Mouse (Mus musculus) adrenal gland, postnatal 0 days (tissue): ENCODE results near the gene Tmem150b. TPM values are rescaled to one million over a fixed set of nuclear protein-coding genes. Genes with fewer than 3 reads are reported as not detected.

Experiments used
- polyA plus RNA-seq: library from polyadenylated mRNA; unstranded; fragments of >200 nt; fragmentation: Nextera tagmentation; extraction: Ambion mirVana; gene quantifications from 2 replicates; pipeline ENCODE4 v1.2.1, GENCODE M21; 2015

Tmem150b gene
- 0.10 and 0.24 TPM in 2 replicates for polyA plus RNA-seq

GRCm38 (mm10) chr7:4725169-4725568, at the start of gene Tmem150b:
TSS of gene Tmem150b (minus strand) at chr7:4725249.

GRCm38 (mm10) chr7:4771202-4771601, 46.2 kb upstream of the Tmem150b start, which contains the start of gene Fam71e2:
TSS of gene Fam71e2 (minus strand) at chr7:4771302.

GRCm38 (mm10) chr7:4752821-4753570, 27.9 kb upstream of the Tmem150b start, which contains the start of gene Cox6b2:
TSS of gene Cox6b2 (minus strand) at chr7:4753094.

GRCm38 (mm10) chr7:4739544-4740275, 14.7 kb upstream of the Tmem150b start, which contains the start of gene Kmt5c:
TSS of gene Kmt5c (plus strand) at chr7:4740115.

GRCm38 (mm10) chr7:4690387-4690786, 34.7 kb downstream of the Tmem150b start, which contains the start of gene Brsk1:
TSS of gene Brsk1 (plus strand) at chr7:4690604.

GRCm38 (mm10) chr7:4684632-4685417, 40.2 kb downstream of the Tmem150b start, which contains the start of gene Hspbp1:
TSS of gene Hspbp1 (minus strand) at chr7:4685068.

GRCm38 (mm10) chr7:4658912-4659551, 66.0 kb downstream of the Tmem150b start, which contains the start of gene Ppp6r1:
TSS of gene Ppp6r1 (minus strand) at chr7:4659019.

Other genes with a start within 250 kb of the Tmem150b start
- gene Ppp1r12c, start 223.6 kb downstream of the Tmem150b start, polyA plus RNA-seq = 26.2 and 35.8 TPM in 2 replicates
- 9.3 and 14.3 TPM in 2 replicates for gene Tnnt1, start 208.9 kb downstream of the Tmem150b start, polyA plus RNA-seq
- 2.3 and 6.7 TPM in 2 replicates for gene Tnni3, start 201.0 kb downstream of the Tmem150b start, polyA plus RNA-seq
- 0.79 and 0.95 TPM in 2 replicates for gene Dnaaf3, start 192.8 kb downstream of the Tmem150b start, polyA plus RNA-seq
- gene Syt5, start 177.7 kb downstream of the Tmem150b start, polyA plus RNA-seq = 18.2 and 32.3 TPM in 2 replicates
- 0.03 TPM in 1 of 2 replicates, not detected in the other for gene Ptprh, start 121.2 kb downstream of the Tmem150b start, polyA plus RNA-seq
- 1.1 and 1.4 TPM in 2 replicates for gene Tmem86b, start 93.8 kb downstream of the Tmem150b start, polyA plus RNA-seq
- gene Ppp6r1, start 66.2 kb downstream of the Tmem150b start, polyA plus RNA-seq = 6.7 and 6.9 TPM in 2 replicates
- 70.6 and 80.3 TPM in 2 replicates for gene Hspbp1, start 40.2 kb downstream of the Tmem150b start, polyA plus RNA-seq
- gene Brsk1, start 34.6 kb downstream of the Tmem150b start, polyA plus RNA-seq = 0.59 and 1.2 TPM in 2 replicates
- 22.8 and 37.7 TPM in 2 replicates for gene Kmt5c, start 14.9 kb upstream of the Tmem150b start, polyA plus RNA-seq
- gene Cox6b2, start 27.8 kb upstream of the Tmem150b start, polyA plus RNA-seq = 53.7 and 57.2 TPM in 2 replicates
- gene Fam71e2, start 46.1 kb upstream of the Tmem150b start, polyA plus RNA-seq = not detected in 2 replicates
- 0.33 and 0.82 TPM in 2 replicates for gene Il11, start 57.6 kb upstream of the Tmem150b start, polyA plus RNA-seq
- 0.38 TPM in 1 of 2 replicates, not detected in the other for gene Tmem190, start 57.7 kb upstream of the Tmem150b start, polyA plus RNA-seq
- 12.5 and 21.8 TPM in 2 replicates for gene Tmem238, start 64.4 kb upstream of the Tmem150b start, polyA plus RNA-seq
- 286 and 311 TPM in 2 replicates for gene Rpl28, start 67.6 kb upstream of the Tmem150b start, polyA plus RNA-seq
- gene Ube2s, start 87.3 kb upstream of the Tmem150b start, polyA plus RNA-seq = 144 and 154 TPM in 2 replicates
- 0.61 and 1.1 TPM in 2 replicates for gene Shisa7, start 119.4 kb upstream of the Tmem150b start, polyA plus RNA-seq
- 38.4 and 57.5 TPM in 2 replicates for gene Isoc2b, start 145.0 kb upstream of the Tmem150b start, polyA plus RNA-seq
- gene Isoc2a, start 151.9 kb upstream of the Tmem150b start, polyA plus RNA-seq = 0.95 and 1.2 TPM in 2 replicates
- 0.09 and 0.10 TPM in 2 replicates for gene Gm36210, start 181.3 kb upstream of the Tmem150b start, polyA plus RNA-seq
- gene Zfp628, start 190.0 kb upstream of the Tmem150b start, polyA plus RNA-seq = 3.5 and 4.1 TPM in 2 replicates
- 6.9 and 7.6 TPM in 2 replicates for gene Nat14, start 196.8 kb upstream of the Tmem150b start, polyA plus RNA-seq
- gene Ssc5d, start 200.5 kb upstream of the Tmem150b start, polyA plus RNA-seq = 3.6 and 3.7 TPM in 2 replicates
- 0.19 TPM in 1 of 2 replicates, not detected in the other for gene Sbk2, start 239.2 kb upstream of the Tmem150b start, polyA plus RNA-seq
- gene Sbk3, start 245.9 kb upstream of the Tmem150b start, polyA plus RNA-seq = 0.18 TPM in 1 of 2 replicates, not detected in the other